Mouse (Mus musculus): ENCODE data around the gene Kpna2. TPM values are rescaled to one million over a fixed set of nuclear protein-coding genes. Genes with fewer than 3 reads are reported as not detected.

The Kpna2 gene
- polyA plus RNA-seq, 1 experiment from 2014 or later, result 137 TPM

DNA sequence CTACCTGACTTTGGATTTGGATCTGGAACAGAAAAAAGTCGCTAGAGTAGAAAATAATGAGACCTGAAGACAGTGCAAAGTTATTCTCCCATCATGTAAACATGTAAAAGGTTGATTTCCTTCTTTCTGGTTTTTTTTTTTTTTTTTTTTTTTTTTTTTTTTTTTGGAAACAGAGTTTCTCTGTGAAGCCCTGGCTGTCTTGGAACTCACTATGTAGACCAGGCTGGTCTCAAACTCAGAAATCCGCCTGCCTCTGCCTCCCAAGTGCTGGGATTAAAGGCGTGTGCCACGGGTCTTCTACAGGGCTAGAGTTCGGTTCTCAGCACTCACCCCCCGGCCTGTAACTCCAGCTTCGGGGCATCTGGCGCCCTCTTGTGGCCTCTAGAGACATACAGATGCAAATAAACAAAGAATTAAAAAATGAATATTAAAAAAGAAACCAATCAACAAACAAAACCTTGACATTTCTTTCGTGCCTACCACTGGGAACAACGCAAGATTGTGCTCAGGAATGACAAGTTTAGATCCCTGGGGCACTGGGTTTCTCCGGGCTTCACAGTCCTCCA lies 14.8 kb upstream of the Kpna2 start:
- no peak overlapping the region for H3K4me2 ChIP-seq (ENCODE audit: low read length)
- 78% methylated on average over 11 of the region's 11 CpGs for WGBS
- no peak overlapping the region for H3K4me3 ChIP-seq (ENCODE audit: low read depth, low read length)
- no peaks in the 10 kb centered on the region for H3K27me3 ChIP-seq (ENCODE audit: control insufficient read depth, insufficient read depth, low read depth, low read length)
- H3K9me3 ChIP-seq (replicated peaks; ENCODE audit: control insufficient read depth, low read length, poor library complexity, severe bottlenecking), result no peaks in the 10 kb centered on the region
- H3K4me1 ChIP-seq (ENCODE audit: control insufficient read depth, insufficient read depth, low read length), result peaks cover 4% of the 10 kb centered on the region; the same call in 1 of the 2 replicates
- H3K36me3 ChIP-seq (ENCODE audit: control insufficient read depth, insufficient read depth, low read length), result no peaks in the 10 kb centered on the region
- no peak for ATAC-seq
- H3K9ac ChIP-seq (ENCODE audit: low read depth, low read length), result no peak overlapping the region
- no peak overlapping the region for H3K27ac ChIP-seq (ENCODE audit: low read length)

DNA sequence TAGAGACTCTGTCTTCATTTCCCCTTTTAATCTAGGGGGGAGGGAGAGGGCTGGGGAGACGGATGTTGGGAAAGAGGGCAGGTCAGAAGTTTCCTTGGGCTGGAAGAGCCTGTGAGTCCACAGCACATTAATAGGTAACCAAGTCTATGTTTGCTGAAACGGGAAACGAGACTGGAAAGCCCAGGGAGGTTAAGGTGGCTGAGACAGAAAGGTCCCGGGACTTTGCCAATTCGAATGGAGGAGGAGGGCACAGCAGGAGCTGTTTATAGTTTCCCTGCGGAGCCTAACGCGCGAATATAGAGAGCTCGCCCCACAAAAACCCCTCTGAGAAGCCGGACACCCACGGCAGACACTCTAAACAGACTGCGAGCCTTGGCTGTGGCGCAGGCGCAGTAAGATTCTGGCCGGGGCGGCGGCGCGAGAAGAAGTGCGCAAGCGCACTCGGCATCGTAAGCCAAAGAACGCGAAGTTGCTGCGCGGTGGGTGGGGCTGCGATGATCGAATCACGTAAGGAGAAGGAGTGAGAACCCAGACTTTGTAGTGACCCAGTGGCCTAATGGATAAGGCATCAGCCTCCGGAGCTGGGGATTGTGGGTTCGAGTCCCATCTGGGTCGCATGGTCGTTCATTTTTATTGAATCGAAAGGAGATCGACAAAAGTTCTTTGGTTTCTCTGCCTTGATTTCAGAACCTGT lies 13.1 kb upstream of the Kpna2 start:
- H3K27me3 ChIP-seq (ENCODE audit: control insufficient read depth, insufficient read depth, low read depth, low read length), result no peaks in the 10 kb centered on the region
- peak overlapping the region; percentile 58 for H3K4me3 ChIP-seq (ENCODE audit: low read depth, low read length)
- H3K9ac ChIP-seq (ENCODE audit: low read depth, low read length), result peak overlapping the region; percentile 64
- no peaks in the 10 kb centered on the region for H3K9me3 ChIP-seq (replicated peaks; ENCODE audit: control insufficient read depth, low read length, poor library complexity, severe bottlenecking)
- 1% methylated on average over 37 of the region's 37 CpGs for WGBS
- no peaks in the 10 kb centered on the region for H3K36me3 ChIP-seq (ENCODE audit: control insufficient read depth, insufficient read depth, low read length)
- H3K27ac ChIP-seq (ENCODE audit: low read length), result peak overlapping the region; percentile 82
- ATAC-seq, result peak; percentile 96
- H3K4me2 ChIP-seq (ENCODE audit: low read length), result peak overlapping the region; percentile 58
- peaks cover 4% of the 10 kb centered on the region; the same call in 1 of the 2 replicates for H3K4me1 ChIP-seq (ENCODE audit: control insufficient read depth, insufficient read depth, low read length)

DNA sequence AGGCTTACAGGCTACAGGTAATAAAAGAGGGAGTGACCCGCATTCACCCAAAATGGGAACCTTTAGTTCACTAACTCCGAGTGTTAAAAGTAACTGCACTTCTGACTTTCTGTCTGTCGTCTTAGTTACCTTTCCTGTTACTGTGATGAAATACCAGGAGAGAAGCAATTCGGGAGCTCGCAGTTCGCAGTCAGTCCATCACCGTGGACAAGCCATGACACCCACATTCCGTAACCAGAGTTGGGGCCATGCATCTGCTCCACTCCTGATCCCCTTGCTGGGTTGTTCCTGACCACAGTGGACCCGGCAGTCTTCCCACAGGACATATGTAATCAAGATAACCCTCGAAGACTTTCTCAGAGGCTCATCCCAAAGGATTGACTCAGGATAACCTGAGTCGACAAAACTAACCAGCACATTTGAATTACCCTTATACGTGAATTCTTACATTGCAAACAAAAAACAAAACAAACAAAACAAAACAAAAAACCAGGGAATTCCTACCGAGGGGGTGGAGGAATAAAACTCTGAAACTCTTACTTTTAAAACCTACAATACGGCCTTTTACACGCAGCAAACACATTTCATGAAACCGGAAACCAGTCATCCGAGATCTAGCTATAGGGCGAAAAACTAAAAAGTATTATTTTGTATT lies 12.5 kb upstream of the Kpna2 start:
- Histone ChIP-seq H3K4me1 (ENCODE audit: control insufficient read depth, insufficient read depth, low read length) (peaks cover 4% of the 10 kb centered on the region; the same call in 1 of the 2 replicates), H3K27ac (ENCODE audit: low read length) (peak overlapping the region; percentile 82), H3K4me2 (ENCODE audit: low read length) (peak overlapping the region; percentile 58), H3K27me3 (ENCODE audit: control insufficient read depth, insufficient read depth, low read depth, low read length) (no peaks in the 10 kb centered on the region), H3K9me3 (replicated peaks; ENCODE audit: control insufficient read depth, low read length, poor library complexity, severe bottlenecking) (no peaks in the 10 kb centered on the region), H3K4me3 (ENCODE audit: low read depth, low read length) (peak overlapping the region; percentile 58), H3K36me3 (ENCODE audit: control insufficient read depth, insufficient read depth, low read length) (no peaks in the 10 kb centered on the region), H3K9ac (ENCODE audit: low read depth, low read length) (peak overlapping the region; percentile 64)
- ATAC-seq, result no peak
- WGBS, result 42% methylated on average over 18 of the region's 18 CpGs

DNA sequence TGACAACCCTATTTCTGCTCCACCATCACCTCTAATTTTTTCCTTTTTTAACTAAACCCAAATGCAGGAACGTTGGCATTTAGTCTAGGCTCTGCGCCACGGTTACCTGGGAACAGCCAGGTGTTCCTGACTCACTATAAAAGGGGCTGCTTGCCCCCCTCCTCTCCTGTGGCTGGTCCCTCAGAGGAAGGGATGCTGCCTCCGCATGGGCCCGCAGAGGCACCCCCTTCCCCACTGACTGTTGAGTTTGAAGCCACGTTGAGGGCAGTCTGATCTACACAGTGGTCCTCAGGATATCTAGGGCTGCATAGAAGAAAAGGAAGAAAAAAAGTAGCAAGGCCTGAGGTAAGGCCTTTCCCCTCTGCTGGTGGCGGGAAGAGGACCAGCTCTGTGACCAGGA lies 11.8 kb upstream of the Kpna2 start:
- Histone ChIP-seq H3K4me3 (ENCODE audit: low read depth, low read length) (no peak overlapping the region), H3K4me2 (ENCODE audit: low read length) (no peak overlapping the region), H3K36me3 (ENCODE audit: control insufficient read depth, insufficient read depth, low read length) (no peaks in the 10 kb centered on the region), H3K27me3 (ENCODE audit: control insufficient read depth, insufficient read depth, low read depth, low read length) (no peaks in the 10 kb centered on the region), H3K9me3 (replicated peaks; ENCODE audit: control insufficient read depth, low read length, poor library complexity, severe bottlenecking) (no peaks in the 10 kb centered on the region), H3K4me1 (ENCODE audit: control insufficient read depth, insufficient read depth, low read length) (peaks cover 4% of the 10 kb centered on the region; the same call in 1 of the 2 replicates), H3K27ac (ENCODE audit: low read length) (no peak overlapping the region), H3K9ac (ENCODE audit: low read depth, low read length) (no peak overlapping the region)
- no peak for ATAC-seq
- 73% methylated on average over 7 of the region's 7 CpGs for WGBS

DNA sequence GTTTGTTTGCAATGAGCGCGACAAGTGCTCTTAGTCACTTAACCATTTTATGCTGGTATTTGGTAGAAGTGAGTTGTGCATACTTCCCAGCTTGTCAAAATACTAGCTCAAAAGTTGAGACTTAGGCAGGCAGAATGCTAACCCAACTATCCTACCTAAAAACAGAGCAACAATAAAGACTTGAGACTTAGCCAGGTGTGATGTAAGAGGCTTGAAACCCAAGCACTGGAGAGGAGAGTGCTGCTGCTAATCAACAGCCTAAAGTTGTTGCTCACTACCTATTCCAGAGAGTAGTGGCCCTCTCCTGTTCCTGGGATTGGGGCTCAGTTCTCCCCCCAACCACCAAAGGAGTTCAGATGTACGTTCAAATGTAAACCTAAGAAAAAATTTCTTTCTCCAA lies 11.1 kb upstream of the Kpna2 start:
- Histone ChIP-seq H3K27ac (ENCODE audit: low read length) (no peak overlapping the region), H3K36me3 (ENCODE audit: control insufficient read depth, insufficient read depth, low read length) (no peaks in the 10 kb centered on the region), H3K9ac (ENCODE audit: low read depth, low read length) (no peak overlapping the region), H3K4me2 (ENCODE audit: low read length) (no peak overlapping the region), H3K4me1 (ENCODE audit: control insufficient read depth, insufficient read depth, low read length) (peaks cover 4% of the 10 kb centered on the region; the same call in 1 of the 2 replicates), H3K27me3 (ENCODE audit: control insufficient read depth, insufficient read depth, low read depth, low read length) (no peaks in the 10 kb centered on the region), H3K9me3 (replicated peaks; ENCODE audit: control insufficient read depth, low read length, poor library complexity, severe bottlenecking) (no peaks in the 10 kb centered on the region), H3K4me3 (ENCODE audit: low read depth, low read length) (no peak overlapping the region)
- WGBS, result 99% methylated on average over 3 of the region's 3 CpGs
- ATAC-seq, result no peak

DNA sequence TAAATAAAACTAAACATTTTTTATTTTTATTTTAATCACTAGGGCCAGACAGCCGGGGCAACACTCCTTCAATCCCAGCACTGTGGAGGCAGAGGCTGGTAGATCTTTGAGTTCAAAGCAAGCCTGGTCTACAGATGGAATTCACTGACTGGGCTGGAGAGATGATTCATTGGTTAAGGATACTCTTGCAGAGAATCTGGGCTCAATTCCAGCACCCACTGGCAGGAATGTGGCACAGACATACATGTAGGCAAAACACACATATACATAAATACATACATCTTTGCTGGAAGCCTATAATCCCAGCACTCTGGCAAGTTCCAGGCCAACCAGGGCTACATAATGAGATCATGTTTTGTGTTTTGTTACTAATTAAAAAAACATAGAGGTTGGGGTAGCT lies 6.2 kb upstream of the Kpna2 start:
- Histone ChIP-seq H3K4me1 (ENCODE audit: control insufficient read depth, insufficient read depth, low read length) (no peaks in the 10 kb centered on the region), H3K36me3 (ENCODE audit: control insufficient read depth, insufficient read depth, low read length) (no peaks in the 10 kb centered on the region), H3K27me3 (ENCODE audit: control insufficient read depth, insufficient read depth, low read depth, low read length) (no peaks in the 10 kb centered on the region), H3K27ac (ENCODE audit: low read length) (no peak overlapping the region), H3K4me2 (ENCODE audit: low read length) (no peak overlapping the region), H3K9me3 (replicated peaks; ENCODE audit: control insufficient read depth, low read length, poor library complexity, severe bottlenecking) (no peaks in the 10 kb centered on the region), H3K9ac (ENCODE audit: low read depth, low read length) (no peak overlapping the region), H3K4me3 (ENCODE audit: low read depth, low read length) (no peak overlapping the region)
- 90% methylated on average over 1 of the region's 1 CpGs for WGBS
- no peak for ATAC-seq

DNA sequence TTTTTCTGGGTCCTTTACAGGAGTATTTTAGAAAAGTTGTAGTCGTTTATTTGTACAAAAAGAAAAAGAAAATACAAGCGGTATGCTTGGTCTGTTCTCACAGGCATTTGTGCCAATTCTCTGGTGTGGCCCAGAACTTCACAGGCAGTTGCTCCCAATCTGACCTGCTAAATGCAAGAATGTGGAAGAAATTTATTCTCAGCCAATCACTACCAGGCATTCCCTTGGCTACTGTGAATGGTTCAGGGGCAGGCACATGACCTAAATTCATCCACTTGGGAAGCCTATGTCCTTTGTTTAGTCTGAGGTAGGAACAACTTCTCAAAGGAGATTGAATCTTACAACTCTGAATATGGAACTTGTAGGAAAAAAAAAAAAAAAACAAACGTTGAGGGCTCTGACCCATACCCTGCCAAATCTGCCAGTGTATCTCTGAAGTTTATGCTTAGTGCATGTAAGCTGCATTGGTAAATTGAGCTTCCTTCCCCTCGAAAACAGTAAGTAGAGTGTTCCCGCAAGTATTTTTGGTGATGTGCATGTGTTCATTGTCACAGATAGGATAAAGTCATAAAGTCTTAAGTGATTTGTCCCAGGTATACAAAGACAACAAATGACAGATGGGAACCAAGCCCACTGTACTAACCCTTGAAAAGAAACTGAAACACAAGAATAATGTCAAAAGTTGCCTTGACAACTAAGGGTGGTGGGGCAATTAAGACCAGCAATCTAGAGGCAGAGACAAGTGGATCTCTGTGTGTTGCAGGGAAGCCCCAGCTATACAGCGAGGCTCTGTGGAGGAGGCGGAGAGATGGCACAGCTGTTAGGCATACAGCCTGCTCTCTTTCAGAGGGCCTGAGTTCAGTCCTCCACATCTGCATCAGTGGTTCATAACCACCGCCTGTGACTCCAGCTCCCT lies 2.7 kb upstream of the Kpna2 start:
- Histone ChIP-seq H3K27me3 (ENCODE audit: control insufficient read depth, insufficient read depth, low read depth, low read length) (no peaks in the 10 kb centered on the region), H3K9me3 (replicated peaks; ENCODE audit: control insufficient read depth, low read length, poor library complexity, severe bottlenecking) (no peaks in the 10 kb centered on the region), H3K36me3 (ENCODE audit: control insufficient read depth, insufficient read depth, low read length) (no peaks in the 10 kb centered on the region), H3K4me1 (ENCODE audit: control insufficient read depth, insufficient read depth, low read length) (peaks cover 12% of the 10 kb centered on the region), H3K27ac (ENCODE audit: low read length) (no peak overlapping the region), H3K4me2 (ENCODE audit: low read length) (no peak overlapping the region), H3K9ac (ENCODE audit: low read depth, low read length) (no peak overlapping the region), H3K4me3 (ENCODE audit: low read depth, low read length) (no peak overlapping the region)
- no peak for ATAC-seq
- 38% methylated on average over 7 of the region's 8 CpGs for WGBS

DNA sequence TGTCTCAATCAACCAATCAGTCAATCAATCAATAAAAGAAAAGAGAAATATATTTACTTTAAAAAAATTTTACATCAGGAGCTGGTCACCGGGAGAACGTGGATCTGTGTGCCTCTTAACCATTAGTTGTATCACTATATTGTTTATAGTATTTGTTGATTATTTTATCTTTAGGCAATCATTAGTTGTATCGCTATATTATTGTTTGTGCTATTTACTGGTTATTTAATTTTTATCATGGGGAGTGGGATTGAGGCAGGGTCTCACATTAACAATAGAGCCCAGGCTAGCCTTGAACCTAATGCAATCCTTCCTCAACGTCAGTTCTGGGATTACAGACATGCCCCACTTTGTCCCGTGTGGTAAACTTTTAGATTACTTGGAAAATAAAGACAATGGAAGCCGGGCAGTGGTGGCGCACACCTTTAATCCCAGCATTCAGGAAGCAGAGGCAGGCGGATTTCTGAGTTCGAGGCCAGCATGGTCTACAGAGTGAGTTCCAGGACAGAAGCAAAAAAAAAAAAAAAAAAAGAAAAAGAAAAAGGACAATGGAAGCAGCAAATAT lies 690 bp upstream of the Kpna2 start:
- H3K4me2 ChIP-seq (ENCODE audit: low read length), result peak overlapping the region; percentile 55
- peak overlapping the region; percentile 81 for H3K27ac ChIP-seq (ENCODE audit: low read length)
- H3K27me3 ChIP-seq (ENCODE audit: control insufficient read depth, insufficient read depth, low read depth, low read length), result no peaks in the 10 kb centered on the region
- peaks cover 9% of the 10 kb centered on the region; the same call in 1 of the 2 replicates for H3K36me3 ChIP-seq (ENCODE audit: control insufficient read depth, insufficient read depth, low read length)
- peaks cover 12% of the 10 kb centered on the region for H3K4me1 ChIP-seq (ENCODE audit: control insufficient read depth, insufficient read depth, low read length)
- H3K9ac ChIP-seq (ENCODE audit: low read depth, low read length), result peak overlapping the region; percentile 67
- peak overlapping the region; percentile 33 for H3K4me3 ChIP-seq (ENCODE audit: low read depth, low read length)
- ATAC-seq, result peak; percentile 15; the same call in 1 of the 2 replicates
- no peaks in the 10 kb centered on the region for H3K9me3 ChIP-seq (replicated peaks; ENCODE audit: control insufficient read depth, low read length, poor library complexity, severe bottlenecking)
- WGBS, result 82% methylated on average over 9 of the region's 9 CpGs
